Mouse (Mus musculus): ENCODE measurements around the gene Rgs19. TPM values are rescaled to one million over a fixed set of nuclear protein-coding genes. Genes with fewer than 3 reads are reported as not detected.

Rgs19 gene
- polyA plus RNA-seq, 1 experiment from 2014 or later: 30.9 TPM

DNA sequence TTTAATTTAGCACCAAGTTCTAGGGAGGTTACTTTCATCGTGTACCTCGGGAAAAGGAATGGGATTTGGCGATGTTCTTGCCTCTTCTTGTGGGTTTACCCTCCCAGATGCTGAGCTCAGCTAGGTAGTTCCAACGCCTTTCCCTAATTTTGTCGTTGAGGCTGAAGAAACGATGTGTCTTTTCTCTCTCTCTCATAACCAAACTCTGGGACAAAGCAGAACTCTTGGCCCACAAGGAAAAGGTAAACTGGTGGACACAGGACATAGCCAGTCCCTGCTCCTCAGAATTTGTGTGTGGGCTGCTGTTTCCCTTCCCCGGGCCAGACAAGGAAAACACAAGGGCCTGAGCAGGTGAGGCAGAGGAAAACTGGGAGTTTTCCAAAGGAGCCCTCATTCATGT is 21.8 kb downstream of the Rgs19 start:
- H3K27ac ChIP-seq: peak overlapping the region; percentile 68
- H3K36me3 ChIP-seq: no peaks in the 10 kb centered on the region
- no peak overlapping the region for H3K9ac ChIP-seq
- H3K9me3 ChIP-seq (replicated peaks): no peaks in the 10 kb centered on the region
- H3K4me2 ChIP-seq: peak overlapping the region; percentile 78; the same call in 1 of the 2 replicates
- ATAC-seq (replicated peaks; ENCODE audit: insufficient number of reproducible peaks, insufficient read depth, low FRiP score, low read depth): no peak
- peaks cover 69% of the 10 kb centered on the region for H3K27me3 ChIP-seq
- H3K4me3 ChIP-seq: peak overlapping the region; percentile 56
- peaks cover 27% of the 10 kb centered on the region for H3K4me1 ChIP-seq (replicated peaks)
- 25% methylated on average over 7 of the region's 7 CpGs for WGBS

DNA sequence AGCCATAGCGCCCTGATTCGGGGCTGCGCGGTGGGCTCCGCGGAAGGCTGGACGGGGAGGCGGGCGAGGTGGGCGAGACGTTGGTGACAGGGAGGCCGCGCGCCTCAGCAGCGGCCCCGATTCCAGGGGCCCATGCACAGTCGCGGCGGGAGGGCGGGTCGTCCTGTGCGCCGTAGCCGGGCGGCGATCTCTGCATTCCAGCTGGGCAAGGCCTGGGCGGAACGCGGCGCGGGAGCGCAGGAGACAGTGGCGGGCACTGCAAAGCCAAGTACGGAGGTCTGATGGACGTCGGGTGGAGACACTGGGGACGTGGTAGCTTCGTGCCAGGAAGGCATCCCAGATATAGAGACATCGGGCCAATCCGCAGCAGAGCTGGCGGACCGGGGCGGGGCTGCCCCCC is 22.5 kb downstream of the Rgs19 start, which contains the start of gene Sox18:
Gene Sox18, minus strand, starts transcription at position 315 of the 400 bp plus-strand sequence.
- Histone ChIP-seq H3K4me3 (peak within 1 kb of the TSS; percentile 56), H3K4me2 (peak within 1 kb of the TSS; percentile 78), H3K27me3 (peaks cover 70% of the 10 kb centered on the region), H3K9me3 (replicated peaks) (no peaks in the 10 kb centered on the region), H3K27ac (peak within 1 kb of the TSS; percentile 68), H3K4me1 (replicated peaks) (peaks cover 27% of the 10 kb centered on the region), H3K36me3 (no peaks in the 10 kb centered on the region), H3K9ac (peak within 1 kb of the TSS; percentile 53)
- under 1% methylated on average over 43 of the region's 43 CpGs for WGBS
- ATAC-seq (replicated peaks; ENCODE audit: insufficient number of reproducible peaks, insufficient read depth, low FRiP score, low read depth): peak; percentile 51; the same call in 1 of the 2 replicates

DNA sequence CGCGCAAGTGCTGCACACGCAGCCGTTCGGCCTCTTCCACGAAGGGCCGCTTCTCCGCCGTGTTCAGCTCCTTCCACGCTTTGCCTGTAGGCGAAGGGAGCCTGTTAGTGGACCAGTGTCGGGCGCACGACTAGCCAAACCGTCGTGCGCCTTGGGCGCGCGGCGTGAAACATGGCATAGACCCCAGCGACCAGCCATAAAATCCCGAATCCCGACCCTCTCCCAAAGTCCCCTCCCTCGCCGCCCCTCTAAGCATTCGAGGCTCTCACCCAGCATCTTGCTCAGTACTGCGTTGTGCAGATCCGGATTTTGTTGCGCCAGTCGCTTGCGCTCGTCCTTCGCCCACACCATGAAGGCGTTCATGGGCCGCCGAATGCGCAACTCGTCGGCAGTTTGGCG is 22.9 kb downstream of the Rgs19 start:
- H3K27me3 ChIP-seq: peaks cover 70% of the 10 kb centered on the region
- under 1% methylated on average over 41 of the region's 41 CpGs for WGBS

DNA sequence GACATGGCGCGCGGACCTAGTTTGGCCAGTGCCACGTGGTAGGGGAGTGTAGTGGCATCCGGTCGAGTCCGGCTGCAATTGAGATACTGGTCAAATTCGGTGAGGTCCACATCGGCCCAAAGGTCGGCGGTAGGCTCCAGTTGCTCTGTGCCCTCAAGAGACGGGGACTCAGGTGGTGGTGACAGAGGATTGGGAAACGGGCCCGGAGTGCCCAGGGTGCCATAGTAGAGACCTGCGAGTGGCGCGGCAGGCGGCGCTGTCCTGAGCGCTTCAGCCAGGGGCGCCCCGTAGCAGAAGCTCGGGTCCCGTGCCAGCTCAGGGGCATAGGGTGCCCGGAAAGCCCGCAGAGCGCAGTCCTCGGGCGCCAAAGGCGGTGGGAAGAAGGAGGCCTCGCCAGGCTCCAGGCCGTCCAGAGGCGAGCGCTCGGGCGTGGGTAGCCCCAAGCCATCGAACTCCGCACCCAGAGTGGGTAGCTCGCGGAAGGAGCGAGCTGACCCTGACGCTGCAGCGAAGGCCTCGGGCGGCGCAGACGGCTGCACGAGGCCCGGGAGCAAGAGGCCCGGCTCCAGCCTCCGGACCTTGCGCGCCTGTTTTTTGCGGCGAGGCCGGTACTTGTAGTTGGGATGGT is 23.4 kb downstream of the Rgs19 start:
- H3K9ac ChIP-seq: peak overlapping the region; percentile 53
- H3K4me2 ChIP-seq: peak overlapping the region; percentile 78
- H3K27me3 ChIP-seq: peaks cover 70% of the 10 kb centered on the region
- peaks cover 23% of the 10 kb centered on the region for H3K4me1 ChIP-seq (replicated peaks)
- peak overlapping the region; percentile 68 for H3K27ac ChIP-seq
- WGBS: 3% methylated on average over 56 of the region's 56 CpGs
- no peaks in the 10 kb centered on the region for H3K36me3 ChIP-seq
- peak overlapping the region; percentile 56 for H3K4me3 ChIP-seq
- 0 out of 2 replicates have a peak, but pooled peaks have one; percentile 9 for ATAC-seq (replicated peaks; ENCODE audit: insufficient number of reproducible peaks, insufficient read depth, low FRiP score, low read depth)
- H3K9me3 ChIP-seq (replicated peaks): no peaks in the 10 kb centered on the region

More for the DNA sequence above, 22.9 kb downstream of the Rgs19 start:
- Histone ChIP-seq H3K27ac (peak overlapping the region; percentile 68), H3K4me1 (replicated peaks) (peaks cover 27% of the 10 kb centered on the region), H3K9ac (peak overlapping the region; percentile 53), H3K9me3 (replicated peaks) (no peaks in the 10 kb centered on the region), H3K4me3 (peak overlapping the region; percentile 56), H3K4me2 (peak overlapping the region; percentile 78), H3K36me3 (no peaks in the 10 kb centered on the region)
- ATAC-seq (replicated peaks; ENCODE audit: insufficient number of reproducible peaks, insufficient read depth, low FRiP score, low read depth): no peak

DNA sequence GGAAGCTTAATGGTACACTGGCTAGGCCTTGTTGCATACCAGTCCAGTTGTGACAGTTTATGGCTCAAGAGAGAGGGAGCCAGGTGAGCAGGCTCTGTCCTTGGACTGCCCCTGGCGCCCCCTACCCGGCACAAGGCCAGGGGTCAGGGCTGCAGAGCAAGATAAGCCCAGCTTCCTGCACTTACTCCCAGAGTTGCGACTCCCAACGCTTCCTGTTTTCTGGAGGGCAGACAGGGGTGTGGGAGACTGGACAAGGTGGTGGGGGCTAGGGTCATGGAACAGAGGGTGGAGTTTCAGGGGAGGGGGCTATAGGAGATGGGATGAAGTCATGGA is 30.5 kb downstream of the Rgs19 start:
- Histone ChIP-seq H3K27me3 (peaks cover 10% of the 10 kb centered on the region), H3K4me3 (no peak overlapping the region), H3K4me2 (no peak overlapping the region), H3K36me3 (no peaks in the 10 kb centered on the region), H3K4me1 (replicated peaks) (peaks cover 7% of the 10 kb centered on the region), H3K27ac (peak overlapping the region; percentile 72), H3K9ac (no peak overlapping the region), H3K9me3 (replicated peaks) (no peaks in the 10 kb centered on the region)
- WGBS: 16% methylated on average over 4 of the region's 4 CpGs
- ATAC-seq (replicated peaks; ENCODE audit: insufficient number of reproducible peaks, insufficient read depth, low FRiP score, low read depth): peak; percentile 65

DNA sequence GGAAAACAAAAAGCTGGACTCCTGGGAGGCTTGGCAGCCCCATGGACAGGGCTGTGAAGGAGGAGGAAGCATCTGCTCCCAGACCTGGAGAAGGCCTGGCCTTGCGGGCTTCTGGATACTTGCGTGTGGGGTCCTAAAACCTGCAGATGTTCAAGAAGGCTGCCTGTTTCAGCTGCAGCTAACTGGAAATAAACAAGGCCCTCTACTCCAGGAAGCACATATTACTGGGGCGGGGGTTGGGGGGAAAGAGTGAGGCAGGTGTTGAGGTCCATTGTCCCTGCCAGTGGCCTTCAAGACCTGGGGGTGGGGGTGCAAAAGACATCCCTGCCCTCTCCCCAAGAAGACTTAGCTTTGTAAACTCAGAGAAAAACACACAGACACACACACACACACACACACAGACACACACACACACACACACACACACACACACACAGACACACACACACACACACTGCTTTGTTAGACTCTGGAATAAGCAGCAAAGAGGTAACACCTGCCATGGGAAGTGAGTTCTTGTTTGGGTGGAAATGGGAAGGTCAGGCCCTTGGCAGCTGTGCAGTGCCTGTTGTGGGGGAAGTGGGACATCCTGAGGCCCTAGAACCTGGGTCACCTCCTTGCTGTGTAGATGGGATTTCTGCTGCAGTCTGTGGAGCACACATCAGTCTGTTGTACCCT is 31.0 kb downstream of the Rgs19 start:
- Histone ChIP-seq H3K4me3 (no peak overlapping the region), H3K27ac (peak overlapping the region; percentile 72), H3K36me3 (no peaks in the 10 kb centered on the region), H3K9ac (no peak overlapping the region), H3K4me1 (replicated peaks) (peaks cover 7% of the 10 kb centered on the region), H3K4me2 (no peak overlapping the region), H3K27me3 (peaks cover 7% of the 10 kb centered on the region; the same call in 1 of the 2 replicates), H3K9me3 (replicated peaks) (no peaks in the 10 kb centered on the region)
- 79% methylated on average over 3 of the region's 3 CpGs for WGBS
- ATAC-seq (replicated peaks; ENCODE audit: insufficient number of reproducible peaks, insufficient read depth, low FRiP score, low read depth): peak; percentile 24

DNA sequence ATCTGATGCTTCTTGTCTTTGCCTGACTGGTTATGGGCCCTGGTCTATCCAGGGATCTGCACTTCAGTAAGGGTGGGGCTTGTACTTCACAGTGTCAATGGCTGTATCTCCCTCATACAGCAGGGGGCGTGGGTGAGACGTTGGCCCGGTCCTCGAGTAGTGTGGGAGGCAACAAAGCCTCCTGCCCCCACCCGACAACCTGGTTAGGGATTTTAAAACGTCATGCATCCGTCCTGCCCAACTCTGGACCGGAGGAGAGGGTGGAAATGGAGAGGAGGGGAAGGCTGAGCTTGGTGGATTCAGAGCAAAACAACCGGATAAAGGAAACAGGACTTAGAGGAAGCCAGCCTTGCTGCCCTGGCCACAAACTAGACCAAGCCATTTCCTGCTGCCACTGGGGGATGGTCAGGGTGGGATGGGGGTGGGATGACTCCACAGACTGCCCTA is 34.1 kb downstream of the Rgs19 start:
- Histone ChIP-seq H3K9ac (no peak overlapping the region), H3K27me3 (no peaks in the 10 kb centered on the region), H3K4me3 (no peak overlapping the region), H3K9me3 (replicated peaks) (no peaks in the 10 kb centered on the region), H3K4me2 (peak overlapping the region; percentile 24), H3K4me1 (replicated peaks) (peaks cover 7% of the 10 kb centered on the region), H3K36me3 (peaks cover 24% of the 10 kb centered on the region), H3K27ac (peak overlapping the region; percentile 56)
- 5% methylated on average over 9 of the region's 9 CpGs for WGBS
- ATAC-seq (replicated peaks; ENCODE audit: insufficient number of reproducible peaks, insufficient read depth, low FRiP score, low read depth): peak; percentile 76

DNA sequence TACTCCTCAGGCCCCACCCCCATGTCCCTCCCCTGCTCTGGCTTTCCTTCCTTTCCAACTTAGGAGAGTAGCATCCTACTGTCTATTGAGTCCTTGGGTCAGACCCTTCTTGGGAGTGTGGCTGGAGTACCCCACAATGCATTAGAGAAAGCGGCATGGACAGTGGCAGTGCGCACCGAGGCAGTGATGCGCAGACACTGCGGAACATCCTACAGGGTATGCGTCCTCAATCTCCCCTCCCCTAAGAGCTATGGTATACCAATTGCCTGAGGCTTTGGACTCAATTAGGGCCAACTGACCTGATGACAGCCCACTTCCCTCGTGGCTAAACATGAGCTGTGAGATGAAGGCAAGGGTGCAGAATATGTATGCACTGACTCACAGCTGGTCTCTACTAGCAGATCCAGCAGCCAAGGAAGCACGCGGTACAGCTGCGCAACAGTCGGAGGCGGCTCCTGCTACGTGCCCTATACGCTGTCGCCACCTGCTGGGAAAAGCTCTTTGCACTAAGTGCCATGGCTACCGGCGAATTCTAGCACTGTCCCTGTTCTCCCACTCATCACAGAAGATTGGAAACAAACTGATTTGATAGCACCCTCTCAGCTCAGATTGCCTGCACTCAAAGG is 34.7 kb downstream of the Rgs19 start:
- WGBS: 36% methylated on average over 17 of the region's 17 CpGs
- no peaks in the 10 kb centered on the region for H3K27me3 ChIP-seq
- no peak overlapping the region for H3K4me3 ChIP-seq
- peaks cover 7% of the 10 kb centered on the region for H3K4me1 ChIP-seq (replicated peaks)
- no peak overlapping the region for H3K9ac ChIP-seq
- H3K27ac ChIP-seq: peak overlapping the region; percentile 56
- H3K36me3 ChIP-seq: peaks cover 28% of the 10 kb centered on the region
- ATAC-seq (replicated peaks; ENCODE audit: insufficient number of reproducible peaks, insufficient read depth, low FRiP score, low read depth): peak; percentile 28; the same call in 1 of the 2 replicates
- H3K9me3 ChIP-seq (replicated peaks): no peaks in the 10 kb centered on the region
- H3K4me2 ChIP-seq: peak overlapping the region; percentile 24; the same call in 1 of the 2 replicates

DNA sequence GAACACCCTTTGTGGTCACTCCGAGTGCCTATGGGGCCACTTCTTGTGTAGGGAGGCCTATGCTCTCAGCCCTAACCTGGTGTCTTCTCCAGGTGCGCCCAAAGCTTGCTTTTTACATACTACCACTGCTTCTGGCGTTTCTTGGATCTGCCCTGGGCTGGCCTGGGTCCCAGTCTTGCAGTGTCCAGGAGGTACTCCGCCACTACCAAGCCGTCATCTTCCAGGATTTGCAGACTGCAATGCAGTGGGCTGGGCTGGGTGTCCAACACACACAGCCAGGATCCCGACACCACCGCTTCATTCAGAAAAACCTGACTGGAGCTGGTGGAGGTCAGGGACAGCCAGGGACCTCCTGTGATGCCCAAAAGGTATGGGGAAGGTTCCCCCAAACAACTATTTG is 35.2 kb downstream of the Rgs19 start:
- Histone ChIP-seq H3K4me2 (no peak overlapping the region), H3K9me3 (replicated peaks) (no peaks in the 10 kb centered on the region), H3K9ac (no peak overlapping the region), H3K4me3 (no peak overlapping the region), H3K27ac (no peak overlapping the region), H3K36me3 (peaks cover 31% of the 10 kb centered on the region), H3K27me3 (no peaks in the 10 kb centered on the region), H3K4me1 (replicated peaks) (peaks cover 12% of the 10 kb centered on the region)
- WGBS: 79% methylated on average over 7 of the region's 7 CpGs
- no peak for ATAC-seq (replicated peaks; ENCODE audit: insufficient number of reproducible peaks, insufficient read depth, low FRiP score, low read depth)

DNA sequence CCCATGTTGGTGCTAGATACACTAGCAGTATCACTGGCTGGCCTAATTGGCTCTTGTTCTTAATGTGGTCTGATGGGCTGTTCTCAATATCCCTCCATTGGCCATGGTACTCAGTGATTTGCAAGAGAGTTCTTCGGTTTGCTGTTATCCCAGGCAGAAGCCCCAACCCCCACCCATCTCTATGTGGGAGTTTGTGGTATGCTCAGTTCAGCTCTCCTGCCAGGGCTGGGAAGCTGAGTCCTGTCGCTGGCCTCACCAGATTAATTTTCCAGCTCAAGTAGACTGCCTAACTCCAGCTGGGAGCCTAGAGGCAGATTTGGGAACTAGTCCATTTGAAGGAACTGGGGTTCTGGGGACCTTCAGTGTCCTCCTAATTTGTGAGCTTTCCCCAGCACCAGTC is 36.3 kb downstream of the Rgs19 start:
- Histone ChIP-seq H3K9ac (no peak overlapping the region), H3K4me2 (no peak overlapping the region), H3K27ac (no peak overlapping the region), H3K4me3 (no peak overlapping the region), H3K9me3 (replicated peaks) (no peaks in the 10 kb centered on the region), H3K36me3 (peaks cover 41% of the 10 kb centered on the region), H3K4me1 (replicated peaks) (peaks cover 12% of the 10 kb centered on the region), H3K27me3 (no peaks in the 10 kb centered on the region)
- ATAC-seq (replicated peaks; ENCODE audit: insufficient number of reproducible peaks, insufficient read depth, low FRiP score, low read depth): no peak
- 47% methylated on average over 2 of the region's 2 CpGs for whole genome bisulfite sequencing

DNA sequence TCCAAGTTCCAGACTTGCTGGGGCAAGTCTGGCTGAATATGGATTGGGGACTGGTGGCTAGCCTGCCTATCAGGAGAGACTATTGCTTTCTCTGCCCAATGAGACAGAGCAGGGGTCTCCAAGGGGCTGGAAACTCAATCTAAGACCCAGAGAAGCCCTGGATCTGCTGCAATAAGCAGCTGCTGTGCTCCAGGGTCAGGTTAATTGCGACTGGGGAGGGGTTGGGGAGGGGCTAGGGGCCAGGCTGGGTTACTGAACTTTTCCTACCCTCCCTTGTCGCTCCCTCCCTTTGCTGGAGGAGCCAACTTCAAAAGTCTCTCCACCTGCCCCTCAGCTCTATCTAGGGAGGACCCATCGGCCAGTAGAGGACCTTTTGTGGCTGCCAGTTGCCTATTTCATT is 37.0 kb downstream of the Rgs19 start, which contains the start of gene Gm29797:
Gene Gm29797, plus strand, starts transcription at position 301 of the 400 bp plus-strand sequence.
- no peaks in the 10 kb centered on the region for H3K27me3 ChIP-seq
- no peak within 1 kb of the TSS for H3K4me2 ChIP-seq
- H3K4me3 ChIP-seq: no peak within 1 kb of the TSS
- H3K9ac ChIP-seq: no peak within 1 kb of the TSS
- peaks cover 46% of the 10 kb centered on the region for H3K36me3 ChIP-seq
- no peak within 1 kb of the TSS for H3K27ac ChIP-seq
- no peaks in the 10 kb centered on the region for H3K9me3 ChIP-seq (replicated peaks)
- ATAC-seq (replicated peaks; ENCODE audit: insufficient number of reproducible peaks, insufficient read depth, low FRiP score, low read depth): no peak
- whole genome bisulfite sequencing: 59% methylated on average over 3 of the region's 3 CpGs
- peaks cover 12% of the 10 kb centered on the region for H3K4me1 ChIP-seq (replicated peaks)

Measured in heart, embryonic 15.5 days (tissue).